Comparison of ENCODE assay signal across 9 mouse cellular contexts in the genomic region with DNA sequence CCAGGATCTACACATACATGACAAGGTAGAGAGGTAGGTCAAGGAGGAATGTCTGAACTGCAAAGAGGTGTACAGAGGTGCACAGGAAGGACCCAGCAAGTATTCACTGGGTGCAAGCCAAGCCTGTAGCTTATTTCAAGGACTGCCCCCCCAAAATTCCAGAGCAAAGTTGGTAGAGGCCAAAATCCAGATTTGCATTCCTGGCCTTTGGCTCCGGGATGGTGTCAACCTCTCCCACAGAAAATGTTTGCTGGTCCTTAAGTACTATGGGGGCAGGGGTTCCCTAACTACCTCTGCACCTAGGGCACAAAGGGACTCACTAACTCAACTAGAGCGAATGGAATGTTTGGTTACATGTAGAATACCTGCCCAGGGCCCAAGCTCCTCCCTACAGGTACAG. TPM values are rescaled to one million over a fixed set of nuclear protein-coding genes. Genes with fewer than 3 reads are reported as not detected.
DNase-seq lines count a peak whose midpoint lies in the region; ATAC-seq and TF ChIP-seq lines count a peak whose summit lies in the region.
"Had no signal": no experiment of that assay in that cellular context is flagged by ENCODE, and none has a peak within 500 bp of the region (broad histone marks: within the 10 kb centered on the region; RNA-seq: fewer than 3 reads in every experiment).

No protein-coding gene starts in this region.

- H3K36me3 ChIP-seq in midbrain, embryonic 11.5 days (ENCODE audit: control insufficient read depth, insufficient read depth, low read length) = peaks cover 5% of the 10 kb centered on the region; the same call in 1 of the 2 replicates
- H3K36me3 ChIP-seq in midbrain, postnatal 0 days (ENCODE audit: insufficient read depth, low read length) = no peaks in the 10 kb centered on the region
- H3K36me3 ChIP-seq in hindbrain, embryonic 11.5 days (ENCODE audit: control insufficient read depth, insufficient read depth, low read length) = 0 out of 2 replicates have a peak, but pooled peaks cover 1% of the 10 kb centered on the region

- TF ChIP-seq CTCF in midbrain, postnatal 0 days (IDR thresholded peaks at IDR 0.05) = no peak
- TF ChIP-seq CTCF in lung, adult 2 months (IDR thresholded peaks at IDR 0.05; ENCODE audit: insufficient read depth, low read length) = no peak

- peak overlapping the region; percentile 89 for H3K9ac ChIP-seq in midbrain, embryonic 11.5 days (ENCODE audit: low read length)
- H3K9ac ChIP-seq in midbrain, postnatal 0 days (replicated peaks; ENCODE audit: low read length, poor library complexity, severe bottlenecking) = no peak overlapping the region
- peak overlapping the region; percentile 84 for H3K9ac ChIP-seq in hindbrain, embryonic 11.5 days (ENCODE audit: low read depth, low read length)

- 82% methylated on average over 2 of the region's 2 CpGs for WGBS in midbrain, embryonic 11.5 days
- 62% methylated on average over 2 of the region's 2 CpGs for WGBS in midbrain, postnatal 0 days
- 79% methylated on average over 2 of the region's 2 CpGs for WGBS in hindbrain, embryonic 11.5 days
- 63% methylated on average over 2 of the region's 2 CpGs for WGBS in lung, adult 2 months

- peak overlapping the region; percentile 86 for H3K4me3 ChIP-seq in midbrain, embryonic 11.5 days (ENCODE audit: low read depth, low read length)
- no peak overlapping the region for H3K4me3 ChIP-seq in midbrain, postnatal 0 days (ENCODE audit: low read depth, low read length)
- peak overlapping the region; percentile 86 for H3K4me3 ChIP-seq in hindbrain, embryonic 11.5 days (ENCODE audit: low read depth, low read length)
- no peak overlapping the region for H3K4me3 ChIP-seq in lung, adult 2 months (replicated peaks; ENCODE audit: extremely low read depth, low read depth, low read length)

- H3K27ac ChIP-seq in midbrain, embryonic 11.5 days (ENCODE audit: low read depth, low read length) = peak overlapping the region; percentile 87
- H3K27ac ChIP-seq in midbrain, postnatal 0 days (ENCODE audit: low read depth, low read length) = no peak overlapping the region
- peak overlapping the region; percentile 88 for H3K27ac ChIP-seq in hindbrain, embryonic 11.5 days (ENCODE audit: low read depth, low read length)

- no peak for DNase-seq in midbrain, embryonic 11.5 days (ENCODE audit: low spot score, missing footprints)
- DNase-seq in midbrain, postnatal 0 days (ENCODE audit: low spot score) = no peak
- no peak for DNase-seq in hindbrain, embryonic 11.5 days (ENCODE audit: low spot score)
- peak; percentile 30 for DNase-seq in lung, adult 2 months
- no peak for DNase-seq in layer of hippocampus, adult 8-10 months (ENCODE audit: low spot score in 2 of 2)
- DNase-seq in spleen, postnatal 14 days (ENCODE audit: low spot score in 2 of 2) = no peak
- no peak for DNase-seq in gastrocnemius, adult 8-10 months (ENCODE audit: low spot score in 2 of 2)
- DNase-seq in Muller cell, postnatal 12 days (ENCODE audit: inconsistent ontology term) = no peak

- no peaks in the 10 kb centered on the region for H3K27me3 ChIP-seq in midbrain, embryonic 11.5 days (ENCODE audit: control insufficient read depth, insufficient read depth, low read length)
- H3K27me3 ChIP-seq in midbrain, postnatal 0 days (ENCODE audit: insufficient read depth, low read length) = no peaks in the 10 kb centered on the region
- no peaks in the 10 kb centered on the region for H3K27me3 ChIP-seq in hindbrain, embryonic 11.5 days (ENCODE audit: control insufficient read depth, insufficient read depth, low read length)

- TF ChIP-seq POLR2A in lung, adult 2 months (IDR thresholded peaks at IDR 0.05; ENCODE audit: borderline replicate concordance, extremely low read depth, low read depth, low read length) = no peak

- H3K4me2 ChIP-seq in midbrain, embryonic 11.5 days = peak overlapping the region; percentile 75
- H3K4me2 ChIP-seq in midbrain, postnatal 0 days (ENCODE audit: low read depth, low read length, poor library complexity, severe bottlenecking) = no peak overlapping the region
- H3K4me2 ChIP-seq in hindbrain, embryonic 11.5 days (replicated peaks; ENCODE audit: low read depth, low read length) = peak overlapping the region; percentile 70

- no peak for ATAC-seq in midbrain, embryonic 11.5 days (ENCODE audit: low FRiP score)
- ATAC-seq in midbrain, postnatal 0 days (ENCODE audit: low FRiP score) = no peak
- no peak for ATAC-seq in hindbrain, embryonic 11.5 days (ENCODE audit: low FRiP score)

- H3K4me1 ChIP-seq in midbrain, embryonic 11.5 days (ENCODE audit: control insufficient read depth, insufficient read depth, low read length) = peaks cover 35% of the 10 kb centered on the region
- 0 out of 2 replicates have a peak, but pooled peaks cover 5% of the 10 kb centered on the region for H3K4me1 ChIP-seq in midbrain, postnatal 0 days (ENCODE audit: insufficient read depth, low read length)
- H3K4me1 ChIP-seq in hindbrain, embryonic 11.5 days (replicated peaks; ENCODE audit: control insufficient read depth, insufficient read depth, low read length) = peaks cover 12% of the 10 kb centered on the region
- no peaks in the 10 kb centered on the region for H3K4me1 ChIP-seq in lung, adult 2 months (ENCODE audit: control insufficient read depth, insufficient read depth, low read length)

- H3K9me3 ChIP-seq in midbrain, embryonic 11.5 days (ENCODE audit: control insufficient read depth, low read length) = no peaks in the 10 kb centered on the region
- no peaks in the 10 kb centered on the region for H3K9me3 ChIP-seq in midbrain, postnatal 0 days (ENCODE audit: low read length)
- H3K9me3 ChIP-seq in hindbrain, embryonic 11.5 days (ENCODE audit: control insufficient read depth, low read length) = no peaks in the 10 kb centered on the region

RNA-seq across cellular contexts. Expression of gene E2f1, which starts 1.9 kb away (rescaled TPM):
- 14.5 and 15.3 TPM in 2 replicates for polyA plus RNA-seq in midbrain, embryonic 11.5 days (2014; fragmentation: Nextera tagmentation; extraction: Ambion mirVana)
- 2.0 and 2.3 TPM in 2 replicates for total RNA-seq in midbrain, postnatal 0 days (2014; rRNA removed)
- 2.1 and 2.3 TPM in 2 replicates for polyA plus RNA-seq in midbrain, postnatal 0 days (2015; fragmentation: Nextera tagmentation; extraction: Ambion mirVana)
- polyA plus RNA-seq in hindbrain, embryonic 11.5 days (2014; fragmentation: Nextera tagmentation; extraction: Ambion mirVana) = 13.0 and 16.9 TPM in 2 replicates
- 9.8 and 12.6 TPM in 2 replicates for polyA plus RNA-seq in lung, adult 2 months (2012; rRNA removed)
- 1 to 10 TPM; 3.5 to 5.1 (median 4.5) TPM for total RNA-seq in layer of hippocampus, adult 8-10 months (2022)
- under 1 TPM in 3 of 4 experiments, not detected in 1; 0.13 to 0.34 (median 0.27) TPM for total RNA-seq in gastrocnemius, adult 8-10 months (2022)

RNA-seq across cellular contexts. Expression of gene Necab3, which starts 9.1 kb away (rescaled TPM):
- 6.1 and 6.9 TPM in 2 replicates for polyA plus RNA-seq in midbrain, embryonic 11.5 days (2014; fragmentation: Nextera tagmentation; extraction: Ambion mirVana)
- total RNA-seq in midbrain, postnatal 0 days (2014; rRNA removed) = 23.3 and 27.7 TPM in 2 replicates
- polyA plus RNA-seq in midbrain, postnatal 0 days (2015; fragmentation: Nextera tagmentation; extraction: Ambion mirVana) = 18.1 and 18.9 TPM in 2 replicates
- polyA plus RNA-seq in hindbrain, embryonic 11.5 days (2014; fragmentation: Nextera tagmentation; extraction: Ambion mirVana) = 10.8 and 12.5 TPM in 2 replicates
- polyA plus RNA-seq in lung, adult 2 months (2012; rRNA removed) = 1.2 and 1.8 TPM in 2 replicates
- total RNA-seq in layer of hippocampus, adult 8-10 months (2022) = 10 to 100 TPM; 29.2 to 33.2 (median 30.4) TPM
- total RNA-seq in gastrocnemius, adult 8-10 months (2022) = under 1 TPM; 0.29 to 0.48 (median 0.36) TPM

RNA-seq across cellular contexts. Expression of gene Actl10, which starts 16.2 kb away (rescaled TPM):
- not detected in 2 replicates for polyA plus RNA-seq in midbrain, embryonic 11.5 days (2014; fragmentation: Nextera tagmentation; extraction: Ambion mirVana)
- total RNA-seq in midbrain, postnatal 0 days (2014; rRNA removed) = not detected in 2 replicates
- 0.11 and 0.16 TPM in 2 replicates for polyA plus RNA-seq in midbrain, postnatal 0 days (2015; fragmentation: Nextera tagmentation; extraction: Ambion mirVana)
- 0.32 and 0.69 TPM in 2 replicates for polyA plus RNA-seq in hindbrain, embryonic 11.5 days (2014; fragmentation: Nextera tagmentation; extraction: Ambion mirVana)
- 0.07 TPM in 2 replicates for polyA plus RNA-seq in lung, adult 2 months (2012; rRNA removed)
- total RNA-seq in layer of hippocampus, adult 8-10 months (2022) = under 1 TPM in 1 of 4 experiments, not detected in 3; 0.40 TPM
- total RNA-seq in gastrocnemius, adult 8-10 months (2022) = under 1 TPM in 1 of 4 experiments, not detected in 3; 0.17 TPM
- total RNA-seq: left cerebral cortex, postnatal 10 days had no signal

RNA-seq across cellular contexts. Expression of gene 1700003F12Rik, which starts 20.9 kb away (rescaled TPM):
- polyA plus RNA-seq in midbrain, embryonic 11.5 days (2014; fragmentation: Nextera tagmentation; extraction: Ambion mirVana) = 2.4 and 2.6 TPM in 2 replicates
- 1.6 and 2.5 TPM in 2 replicates for total RNA-seq in midbrain, postnatal 0 days (2014; rRNA removed)
- polyA plus RNA-seq in midbrain, postnatal 0 days (2015; fragmentation: Nextera tagmentation; extraction: Ambion mirVana) = 4.0 and 5.3 TPM in 2 replicates
- polyA plus RNA-seq in hindbrain, embryonic 11.5 days (2014; fragmentation: Nextera tagmentation; extraction: Ambion mirVana) = 2.5 and 3.0 TPM in 2 replicates
- 0.98 TPM in 1 of 2 replicates, not detected in the other for polyA plus RNA-seq in lung, adult 2 months (2012; rRNA removed)
- 1 to 10 TPM in 2 of 4 experiments, under 1 TPM in 2; 0.64 to 2.0 (median 0.87) TPM for total RNA-seq in layer of hippocampus, adult 8-10 months (2022)
- not detected for total RNA-seq in gastrocnemius, adult 8-10 months (2022)

RNA-seq across cellular contexts. Expression of gene Pxmp4, which starts 35.7 kb away (rescaled TPM):
- polyA plus RNA-seq in midbrain, embryonic 11.5 days (2014; fragmentation: Nextera tagmentation; extraction: Ambion mirVana) = 12.3 and 14.1 TPM in 2 replicates
- total RNA-seq in midbrain, postnatal 0 days (2014; rRNA removed) = 16.1 and 21.6 TPM in 2 replicates
- polyA plus RNA-seq in midbrain, postnatal 0 days (2015; fragmentation: Nextera tagmentation; extraction: Ambion mirVana) = 17.8 and 21.1 TPM in 2 replicates
- polyA plus RNA-seq in hindbrain, embryonic 11.5 days (2014; fragmentation: Nextera tagmentation; extraction: Ambion mirVana) = 12.8 and 14.1 TPM in 2 replicates
- 40.8 and 41.3 TPM in 2 replicates for polyA plus RNA-seq in lung, adult 2 months (2012; rRNA removed)
- 10 to 100 TPM; 11.3 to 12.6 (median 11.7) TPM for total RNA-seq in layer of hippocampus, adult 8-10 months (2022)
- 10 to 100 TPM; 10.1 to 13.4 (median 12.2) TPM for total RNA-seq in gastrocnemius, adult 8-10 months (2022)

Comparison
In these comparisons a context has a peak if more than half of its experiments do, and no peak if none do; other contexts are left out.
1. H3K4me3 ChIP-seq: peak in midbrain, embryonic 11.5 days (single experiment) and hindbrain, embryonic 11.5 days (single experiment); none in midbrain, postnatal 0 days (single experiment) and lung, adult 2 months (single experiment).